Mouse (Mus musculus): ENCODE data around the gene Rbm41.

GRCm38 (mm10) chrX:139998691-139999065 lies 283 bp upstream of the Rbm41 start:
- TF ChIP-seq CTCF (IDR thresholded peaks at IDR 0.05; ENCODE audit: insufficient read depth, low read length) (no peak), POLR2A (IDR thresholded peaks at IDR 0.05; ENCODE audit: borderline replicate concordance, extremely low read depth, low read depth, low read length) (no peak)
